Mouse (Mus musculus): ENCODE results near the gene Olfr710. TPM values are rescaled to one million over a fixed set of nuclear protein-coding genes. Genes with fewer than 3 reads are reported as not detected.

Gene Olfr710
- polyA plus RNA-seq, 1 experiment from 2014 or later, result not detected

Other genes starting within 250 kb of the Olfr710 start
- not detected in 2 replicates for gene Olfr695, start 231.9 kb downstream of the Olfr710 start, polyA plus RNA-seq (2015; fragmentation: Nextera tagmentation; extraction: Ambion mirVana)
- gene Olfr697, start 205.9 kb downstream of the Olfr710 start, polyA plus RNA-seq (2015; fragmentation: Nextera tagmentation; extraction: Ambion mirVana), result not detected in 2 replicates
- not detected in 2 replicates for gene Olfr698, start 192.9 kb downstream of the Olfr710 start, polyA plus RNA-seq (2015; fragmentation: Nextera tagmentation; extraction: Ambion mirVana)
- gene Olfr699, start 155.1 kb downstream of the Olfr710 start, polyA plus RNA-seq (2015; fragmentation: Nextera tagmentation; extraction: Ambion mirVana), result not detected in 2 replicates
- not detected in 2 replicates for gene Olfr700, start 139.5 kb downstream of the Olfr710 start, polyA plus RNA-seq (2015; fragmentation: Nextera tagmentation; extraction: Ambion mirVana)
- gene Olfr701, start 134.2 kb downstream of the Olfr710 start, polyA plus RNA-seq (2015; fragmentation: Nextera tagmentation; extraction: Ambion mirVana), result not detected in 2 replicates
- gene Olfr702, start 114.4 kb downstream of the Olfr710 start, polyA plus RNA-seq (2015; fragmentation: Nextera tagmentation; extraction: Ambion mirVana), result not detected in 2 replicates
- gene Olfr703, start 105.0 kb downstream of the Olfr710 start, polyA plus RNA-seq (2015; fragmentation: Nextera tagmentation; extraction: Ambion mirVana), result not detected in 2 replicates
- not detected in 2 replicates for gene Olfr704, start 85.1 kb downstream of the Olfr710 start, polyA plus RNA-seq (2015; fragmentation: Nextera tagmentation; extraction: Ambion mirVana)
- gene Olfr705, start 71.4 kb downstream of the Olfr710 start, polyA plus RNA-seq (2015; fragmentation: Nextera tagmentation; extraction: Ambion mirVana), result not detected in 2 replicates
- not detected in 2 replicates for gene Olfr706, start 60.1 kb downstream of the Olfr710 start, polyA plus RNA-seq (2015; fragmentation: Nextera tagmentation; extraction: Ambion mirVana)
- gene Olfr707, start 47.1 kb downstream of the Olfr710 start, polyA plus RNA-seq (2015; fragmentation: Nextera tagmentation; extraction: Ambion mirVana), result not detected in 2 replicates
- gene Olfr1532-ps1, start 40.3 kb downstream of the Olfr710 start, polyA plus RNA-seq (2015; fragmentation: Nextera tagmentation; extraction: Ambion mirVana), result not detected in 2 replicates
- gene Olfr709-ps1, start 16.1 kb downstream of the Olfr710 start, polyA plus RNA-seq (2015; fragmentation: Nextera tagmentation; extraction: Ambion mirVana), result not detected in 2 replicates
- gene Olfr6, start 15.6 kb upstream of the Olfr710 start, polyA plus RNA-seq (2015; fragmentation: Nextera tagmentation; extraction: Ambion mirVana), result not detected in 2 replicates
- not detected in 2 replicates for gene Olfr711, start 27.1 kb upstream of the Olfr710 start, polyA plus RNA-seq (2015; fragmentation: Nextera tagmentation; extraction: Ambion mirVana)
- not detected in 2 replicates for gene Olfr2, start 57.8 kb upstream of the Olfr710 start, polyA plus RNA-seq (2015; fragmentation: Nextera tagmentation; extraction: Ambion mirVana)
- gene Olfr713, start 82.9 kb upstream of the Olfr710 start, polyA plus RNA-seq (2015; fragmentation: Nextera tagmentation; extraction: Ambion mirVana), result not detected in 2 replicates
- not detected in 2 replicates for gene Olfr714, start 122.7 kb upstream of the Olfr710 start, polyA plus RNA-seq (2015; fragmentation: Nextera tagmentation; extraction: Ambion mirVana)
- not detected in 2 replicates for gene Olfr17, start 144.9 kb upstream of the Olfr710 start, polyA plus RNA-seq (2015; fragmentation: Nextera tagmentation; extraction: Ambion mirVana)
- not detected in 2 replicates for gene Olfr715b, start 162.1 kb upstream of the Olfr710 start, polyA plus RNA-seq (2015; fragmentation: Nextera tagmentation; extraction: Ambion mirVana)
- not detected in 2 replicates for gene Olfr715, start 182.8 kb upstream of the Olfr710 start, polyA plus RNA-seq (2015; fragmentation: Nextera tagmentation; extraction: Ambion mirVana)
- gene Olfr716, start 190.0 kb upstream of the Olfr710 start, polyA plus RNA-seq (2015; fragmentation: Nextera tagmentation; extraction: Ambion mirVana), result not detected in 2 replicates
- gene Nlrp14, start 218.7 kb upstream of the Olfr710 start, polyA plus RNA-seq (2015; fragmentation: Nextera tagmentation; extraction: Ambion mirVana), result not detected in 2 replicates